Mouse (Mus musculus): ENCODE measurements around the gene Elk4. TPM values are rescaled to one million over a fixed set of nuclear protein-coding genes. Genes with fewer than 3 reads are reported as not detected.

Gene Elk4
- polyA plus RNA-seq, 1 experiment from 2014 or later: 17.0 TPM

GRCm38 (mm10) chr1:131968556-131968955 is 38.9 kb upstream of the Elk4 start:
- Histone ChIP-seq H3K9me3 (replicated peaks; ENCODE audit: control insufficient read depth, low read length) (no peaks in the 10 kb centered on the region), H3K4me2 (ENCODE audit: low read length) (no peak overlapping the region), H3K4me3 (ENCODE audit: low read depth, low read length) (no peak overlapping the region), H3K9ac (ENCODE audit: low read length) (no peak overlapping the region), H3K36me3 (ENCODE audit: control insufficient read depth, insufficient read depth, low read length) (no peaks in the 10 kb centered on the region), H3K27me3 (replicated peaks; ENCODE audit: control insufficient read depth, insufficient read depth, low read length) (no peaks in the 10 kb centered on the region; the same call in 1 of the 2 replicates), H3K27ac (ENCODE audit: low read depth, low read length) (no peak overlapping the region), H3K4me1 (ENCODE audit: control insufficient read depth, insufficient read depth, low read length) (peaks cover 25% of the 10 kb centered on the region)
- DNase-seq (ENCODE audit: low spot score) (no peak), ATAC-seq (no peak)
- 38% methylated on average over 3 of the region's 3 CpGs for WGBS

- H3K9ac ChIP-seq (ENCODE audit: low read length): no peak overlapping the region
- 78% methylated on average over 6 of the region's 6 CpGs for WGBS
- H3K4me2 ChIP-seq (ENCODE audit: low read length): no peak overlapping the region
- no peak overlapping the region for H3K27ac ChIP-seq (ENCODE audit: low read depth, low read length)
- H3K4me3 ChIP-seq (ENCODE audit: low read depth, low read length): no peak overlapping the region
- peaks cover 25% of the 10 kb centered on the region for H3K4me1 ChIP-seq (ENCODE audit: control insufficient read depth, insufficient read depth, low read length)
- DNase-seq (ENCODE audit: low spot score) (no peak), ATAC-seq (no peak)
- H3K36me3 ChIP-seq (ENCODE audit: control insufficient read depth, insufficient read depth, low read length): no peaks in the 10 kb centered on the region
- no peaks in the 10 kb centered on the region for H3K9me3 ChIP-seq (replicated peaks; ENCODE audit: control insufficient read depth, low read length)
- H3K27me3 ChIP-seq (replicated peaks; ENCODE audit: control insufficient read depth, insufficient read depth, low read length): no peaks in the 10 kb centered on the region; the same call in 1 of the 2 replicates
Observed at GRCm38 (mm10) chr1:131968983-131969382, 38.4 kb upstream of the Elk4 start.

GRCm38 (mm10) chr1:131969825-131970224 is 37.6 kb upstream of the Elk4 start:
- Histone ChIP-seq H3K4me3 (ENCODE audit: low read depth, low read length) (no peak overlapping the region), H3K4me2 (ENCODE audit: low read length) (no peak overlapping the region), H3K27me3 (replicated peaks; ENCODE audit: control insufficient read depth, insufficient read depth, low read length) (no peaks in the 10 kb centered on the region), H3K27ac (ENCODE audit: low read depth, low read length) (no peak overlapping the region), H3K36me3 (ENCODE audit: control insufficient read depth, insufficient read depth, low read length) (no peaks in the 10 kb centered on the region), H3K4me1 (ENCODE audit: control insufficient read depth, insufficient read depth, low read length) (peaks cover 25% of the 10 kb centered on the region), H3K9me3 (replicated peaks; ENCODE audit: control insufficient read depth, low read length) (no peaks in the 10 kb centered on the region), H3K9ac (ENCODE audit: low read length) (no peak overlapping the region)
- no peak for ATAC-seq
- DNase-seq (ENCODE audit: low spot score): no peak
- WGBS: 36% methylated on average over 4 of the region's 4 CpGs

- DNase-seq (ENCODE audit: low spot score) (no peak), ATAC-seq (no peak)
- H3K4me3 ChIP-seq (ENCODE audit: low read depth, low read length): no peak overlapping the region
- no peaks in the 10 kb centered on the region for H3K27me3 ChIP-seq (replicated peaks; ENCODE audit: control insufficient read depth, insufficient read depth, low read length)
- H3K4me1 ChIP-seq (ENCODE audit: control insufficient read depth, insufficient read depth, low read length): peaks cover 25% of the 10 kb centered on the region
- H3K9me3 ChIP-seq (replicated peaks; ENCODE audit: control insufficient read depth, low read length): no peaks in the 10 kb centered on the region
- H3K27ac ChIP-seq (ENCODE audit: low read depth, low read length): 0 out of 2 replicates have a peak overlapping the region, but pooled peaks have one; percentile 49
- 38% methylated on average over 5 of the region's 5 CpGs for WGBS
- no peak overlapping the region for H3K4me2 ChIP-seq (ENCODE audit: low read length)
- H3K9ac ChIP-seq (ENCODE audit: low read length): no peak overlapping the region
- H3K36me3 ChIP-seq (ENCODE audit: control insufficient read depth, insufficient read depth, low read length): no peaks in the 10 kb centered on the region
Observed at GRCm38 (mm10) chr1:131970322-131970660, 37.1 kb upstream of the Elk4 start.

- WGBS: 2% methylated on average over 16 of the region's 16 CpGs
- H3K9ac ChIP-seq (ENCODE audit: low read length): peak overlapping the region; percentile 35; the same call in 1 of the 2 replicates
- H3K4me3 ChIP-seq (ENCODE audit: low read depth, low read length): no peak overlapping the region
Observed at GRCm38 (mm10) chr1:131970661-131971520, 36.5 kb upstream of the Elk4 start.

GRCm38 (mm10) chr1:131971771-131972497 is 35.5 kb upstream of the Elk4 start:
- no peaks in the 10 kb centered on the region for H3K36me3 ChIP-seq (ENCODE audit: control insufficient read depth, insufficient read depth, low read length)
- ATAC-seq (peak; percentile 33; the same call in 1 of the 2 replicates), DNase-seq (ENCODE audit: low spot score) (peak; percentile 27)
- H3K4me1 ChIP-seq (ENCODE audit: control insufficient read depth, insufficient read depth, low read length): peaks cover 25% of the 10 kb centered on the region
- H3K9ac ChIP-seq (ENCODE audit: low read length): no peak overlapping the region
- H3K4me3 ChIP-seq (ENCODE audit: low read depth, low read length): no peak overlapping the region
- H3K27ac ChIP-seq (ENCODE audit: low read depth, low read length): peak overlapping the region; percentile 49; the same call in 1 of the 2 replicates
- WGBS: 4% methylated on average over 15 of the region's 15 CpGs
- H3K9me3 ChIP-seq (replicated peaks; ENCODE audit: control insufficient read depth, low read length): no peaks in the 10 kb centered on the region
- no peak overlapping the region for H3K4me2 ChIP-seq (ENCODE audit: low read length)
- no peaks in the 10 kb centered on the region for H3K27me3 ChIP-seq (replicated peaks; ENCODE audit: control insufficient read depth, insufficient read depth, low read length)

More at GRCm38 (mm10) chr1:131970661-131971520, 36.5 kb upstream of the Elk4 start:
- DNase-seq (ENCODE audit: low spot score) (peak; percentile 69), ATAC-seq (peak; percentile 77)
- peak overlapping the region; percentile 49; the same call in 1 of the 2 replicates for H3K27ac ChIP-seq (ENCODE audit: low read depth, low read length)
- no peaks in the 10 kb centered on the region for H3K36me3 ChIP-seq (ENCODE audit: control insufficient read depth, insufficient read depth, low read length)
- H3K9me3 ChIP-seq (replicated peaks; ENCODE audit: control insufficient read depth, low read length): no peaks in the 10 kb centered on the region
- peak overlapping the region; percentile 12; the same call in 1 of the 2 replicates for H3K4me2 ChIP-seq (ENCODE audit: low read length)
- peaks cover 25% of the 10 kb centered on the region for H3K4me1 ChIP-seq (ENCODE audit: control insufficient read depth, insufficient read depth, low read length)
- H3K27me3 ChIP-seq (replicated peaks; ENCODE audit: control insufficient read depth, insufficient read depth, low read length): no peaks in the 10 kb centered on the region

- H3K4me2 ChIP-seq (ENCODE audit: low read length): no peak overlapping the region
- H3K4me1 ChIP-seq (ENCODE audit: control insufficient read depth, insufficient read depth, low read length): peaks cover 25% of the 10 kb centered on the region
- ATAC-seq: no peak
- H3K9me3 ChIP-seq (replicated peaks; ENCODE audit: control insufficient read depth, low read length): no peaks in the 10 kb centered on the region
- 0 out of 2 replicates have a peak overlapping the region, but pooled peaks have one; percentile 3 for H3K27ac ChIP-seq (ENCODE audit: low read depth, low read length)
- H3K27me3 ChIP-seq (replicated peaks; ENCODE audit: control insufficient read depth, insufficient read depth, low read length): no peaks in the 10 kb centered on the region
- WGBS: 17% methylated on average over 13 of the region's 13 CpGs
- DNase-seq (ENCODE audit: low spot score): no peak
- H3K36me3 ChIP-seq (ENCODE audit: control insufficient read depth, insufficient read depth, low read length): no peaks in the 10 kb centered on the region
- H3K9ac ChIP-seq (ENCODE audit: low read length): no peak overlapping the region
- no peak overlapping the region for H3K4me3 ChIP-seq (ENCODE audit: low read depth, low read length)
Observed at GRCm38 (mm10) chr1:131972498-131973334, 34.7 kb upstream of the Elk4 start.

- no peaks in the 10 kb centered on the region for H3K27me3 ChIP-seq (replicated peaks; ENCODE audit: control insufficient read depth, insufficient read depth, low read length)
- no peak overlapping the region for H3K4me3 ChIP-seq (ENCODE audit: low read depth, low read length)
- DNase-seq (ENCODE audit: low spot score) (no peak), ATAC-seq (no peak)
- WGBS: 72% methylated on average over 6 of the region's 6 CpGs
- H3K9me3 ChIP-seq (replicated peaks; ENCODE audit: control insufficient read depth, low read length): no peaks in the 10 kb centered on the region
- H3K27ac ChIP-seq (ENCODE audit: low read depth, low read length): no peak overlapping the region
- no peak overlapping the region for H3K9ac ChIP-seq (ENCODE audit: low read length)
- no peaks in the 10 kb centered on the region for H3K36me3 ChIP-seq (ENCODE audit: control insufficient read depth, insufficient read depth, low read length)
- no peak overlapping the region for H3K4me2 ChIP-seq (ENCODE audit: low read length)
- H3K4me1 ChIP-seq (ENCODE audit: control insufficient read depth, insufficient read depth, low read length): peaks cover 25% of the 10 kb centered on the region
Observed at GRCm38 (mm10) chr1:131973991-131974390, 33.4 kb upstream of the Elk4 start.

Data from forebrain, embryonic 14.5 days (tissue).